Mouse (Mus musculus) brain, embryonic 14.5 days (tissue): ENCODE measurements around the gene Atg13.

Experiments used
- CTCF ChIP-seq: fragments of 200-500 bp; IDR thresholded peaks from 2 replicates; pipeline ENCODE4 v1.5.1; 2012; ENCODE audit warnings: inconsistent platforms, mild to moderate bottlenecking, moderate library complexity, borderline replicate concordance; ENCODE audit not compliant: insufficient read depth, insufficient read length; ENCODE audit errors: extremely low read depth
- POLR2A ChIP-seq: fragments of 200-500 bp; IDR thresholded peaks from 2 replicates; pipeline ENCODE4 v1.6.1; 2012; ENCODE audit warnings: mild to moderate bottlenecking, inconsistent platforms, borderline replicate concordance; ENCODE audit not compliant: poor library complexity, insufficient read depth, insufficient read length, severe bottlenecking; ENCODE audit errors: extremely low read depth

- TF ChIP-seq CTCF (no peak), POLR2A (no peak)
Observed at GRCm38 (mm10) chr2:91636727-91637338, 73.5 kb downstream of the Atg13 start.
